Mouse (Mus musculus): ENCODE data around the gene Ifng.

Gene Ifng

DNA sequence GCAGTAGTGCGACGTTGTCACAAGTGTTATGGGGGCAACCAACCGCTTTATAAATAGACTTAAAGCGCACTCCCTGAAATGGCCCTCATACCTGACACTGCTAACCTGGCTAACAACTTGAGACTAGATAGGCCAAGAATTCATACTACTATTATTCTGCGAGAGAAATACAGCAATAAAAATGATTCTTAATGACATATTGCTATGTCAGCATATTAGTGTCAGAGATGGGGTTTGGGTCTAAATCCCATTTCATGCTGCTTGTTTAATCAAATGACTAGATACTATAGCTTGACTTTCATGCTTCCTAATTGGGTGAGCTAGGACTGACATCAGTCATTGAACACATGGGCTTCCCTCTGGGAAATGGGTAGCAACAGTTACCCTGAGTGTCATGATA, 39.3 kb downstream of the Ifng start:
- no peak for DNase-seq (ENCODE audit: low read depth, low spot score)

DNA sequence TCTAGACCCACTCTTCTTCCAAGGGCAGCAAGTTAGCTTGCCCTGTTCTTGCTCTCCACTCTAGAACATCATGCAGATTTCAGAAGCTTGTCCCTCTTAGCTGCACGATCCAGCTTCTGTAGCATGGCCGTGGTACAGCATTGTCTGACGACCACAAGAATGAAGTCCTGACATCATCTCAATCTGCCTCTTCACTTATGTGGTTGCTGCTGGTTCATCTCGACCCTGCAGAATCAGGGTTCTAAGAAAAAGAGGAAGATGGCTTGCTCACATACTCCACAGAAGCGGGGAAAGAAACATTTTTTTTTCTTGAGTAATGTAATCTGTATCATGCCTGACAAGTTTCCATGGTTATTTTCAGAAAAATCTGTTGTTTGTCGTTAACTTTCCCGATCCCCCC, 39.9 kb downstream of the Ifng start:
- no peak for DNase-seq (ENCODE audit: low read depth, low spot score)

DNA sequence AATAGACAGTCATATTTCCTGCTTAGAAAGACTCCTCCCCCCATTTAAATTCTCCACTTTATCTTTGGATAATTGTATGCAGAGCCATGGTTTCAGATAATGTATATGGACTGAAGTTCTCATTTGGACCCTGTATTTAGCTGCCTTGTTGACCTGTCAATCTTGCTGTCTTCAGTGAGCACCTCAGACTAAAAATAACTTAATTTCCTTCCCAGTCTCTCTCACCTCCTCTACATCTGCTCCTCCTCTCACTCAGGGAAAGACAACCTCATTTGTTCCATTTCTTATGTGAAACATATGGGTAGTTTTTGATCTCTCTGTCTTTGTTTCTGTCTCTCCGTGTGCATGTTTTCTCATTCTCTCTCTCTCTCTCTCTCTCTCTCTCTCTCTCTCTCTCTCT, 53.3 kb downstream of the Ifng start:
- no peak for DNase-seq (ENCODE audit: low read depth, low spot score)

DNA sequence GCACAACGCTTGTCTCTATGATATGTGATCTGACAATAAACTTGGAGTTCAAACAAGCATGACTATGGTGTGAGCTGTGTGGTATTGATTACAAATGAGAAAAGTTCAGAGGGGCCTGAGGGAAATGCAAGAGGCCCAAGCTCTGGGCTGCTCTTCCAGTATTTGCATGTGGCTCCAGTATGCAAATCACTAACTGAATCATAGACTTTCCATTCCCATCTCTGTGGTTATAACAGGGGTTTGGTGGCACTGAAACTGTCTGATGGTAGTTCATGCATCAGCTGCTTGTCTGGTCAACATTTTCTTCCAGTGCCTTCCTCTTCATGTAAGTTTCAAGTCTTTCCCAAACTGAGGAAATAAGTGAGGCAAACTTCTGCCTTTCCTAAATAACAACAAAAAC, 54.5 kb downstream of the Ifng start:
- DNase-seq (ENCODE audit: low read depth, low spot score) = no peak

Data from A20 (cell line).